Comparison of ENCODE assay signal across 10 mouse cellular contexts in the genomic region with DNA sequence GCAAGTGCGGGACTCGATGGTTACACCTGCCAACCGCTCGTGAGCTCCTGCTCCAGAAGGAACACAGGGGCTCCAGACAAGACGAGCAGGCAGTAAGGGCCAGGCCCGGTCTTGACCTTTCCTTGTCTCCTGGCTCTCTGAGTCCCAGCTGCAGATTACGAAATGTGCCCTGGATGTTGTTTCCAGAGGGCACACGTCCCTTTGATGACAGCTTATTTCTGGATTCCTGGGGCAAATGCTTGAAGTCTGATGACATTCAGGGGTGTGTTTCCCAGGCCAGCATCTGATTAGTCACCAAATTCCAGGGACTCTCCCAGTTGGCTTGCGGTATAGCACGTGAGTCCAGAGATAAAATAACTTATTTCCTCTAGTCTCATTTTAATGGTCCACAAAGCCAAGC.
A peak's percentile ranks its signal among the peaks of the same experiment; 100 is the strongest.
DNase-seq lines count a peak whose midpoint lies in the region; ATAC-seq and TF ChIP-seq lines count a peak whose summit lies in the region.
"Had no signal": no experiment of that assay in that cellular context is flagged by ENCODE, and none has a peak within 500 bp of the region (broad histone marks: within the 10 kb centered on the region; RNA-seq: fewer than 3 reads in every experiment).

No protein-coding gene starts in this region.

- no peak overlapping the region for H3K4me3 ChIP-seq in layer of hippocampus, adult 2 months
- H3K4me3 ChIP-seq in left cerebral cortex, adult 2 months: no peak overlapping the region
- H3K4me3 ChIP-seq: embryonic facial prominence, embryonic 15.5 days; limb, embryonic 13.5 days had no signal

- no peak for DNase-seq in layer of hippocampus, adult 2 months (ENCODE audit: low spot score in 2 of 2)
- DNase-seq in layer of hippocampus, postnatal 25 days (ENCODE audit: extremely low spot score in 1 of 2, low spot score in 1 of 2): no peak
- DNase-seq in brain, adult 2 months (ENCODE audit: low read depth, low spot score): peak; percentile 50
- DNase-seq in heart, postnatal 14 days: peak; percentile 58 to 61
- DNase-seq in lung, postnatal 4 days: peak; percentile 21 to 49
- DNase-seq in right cerebral cortex, postnatal 4 days: no peak
- DNase-seq in left cerebral cortex, adult 2 months (ENCODE audit: extremely low spot score in 1 of 2, low spot score in 2 of 2): no peak

- H3K27ac ChIP-seq in layer of hippocampus, adult 2 months: peak overlapping the region; percentile 69
- no peak overlapping the region for H3K27ac ChIP-seq in left cerebral cortex, adult 2 months
- H3K27ac ChIP-seq: embryonic facial prominence, embryonic 15.5 days; limb, embryonic 13.5 days had no signal

- TF ChIP-seq CTCF in layer of hippocampus, adult 2 months (conservative IDR thresholded peaks at IDR 0.05): no peak
- TF ChIP-seq CTCF in left cerebral cortex, adult 2 months (IDR thresholded peaks at IDR 0.05): no peak

- intact Hi-C loops in heart, postnatal 14 days (cut with DNase I): no loop called here
- intact Hi-C loops in left cerebral cortex, adult 2 months (cut with DNase I): no loop called here

- no peak for ATAC-seq in CD4-positive, CD25-positive, alpha-beta regulatory T cell, adult 4 months

Comparison
In these comparisons a context has a peak if more than half of its experiments do, and no peak if none do; other contexts are left out.
1. DNase-seq: peak in brain, adult 2 months (single experiment), heart, postnatal 14 days (2 of 2) and lung, postnatal 4 days (2 of 2); none in layer of hippocampus, adult 2 months (0 of 2), layer of hippocampus, postnatal 25 days (0 of 2), right cerebral cortex, postnatal 4 days (single experiment) and left cerebral cortex, adult 2 months (0 of 2).